Mouse (Mus musculus) embryo, embryonic 10.5 days (tissue): Measurements from ENCODE around the gene Tbc1d25.

Source experiments
- DNase-seq: peaks from one replicate; pipeline ENCODE4 v3.0.0-alpha.2; 2015; ENCODE audit warnings: low spot score

Tbc1d25 gene

GRCm38 (mm10) chrX:8175504-8176385 lies at the start of gene Tbc1d25:
Gene Tbc1d25, minus strand, starts transcription at chrX:8176181.
- peak; percentile 89 for DNase-seq

DNA sequence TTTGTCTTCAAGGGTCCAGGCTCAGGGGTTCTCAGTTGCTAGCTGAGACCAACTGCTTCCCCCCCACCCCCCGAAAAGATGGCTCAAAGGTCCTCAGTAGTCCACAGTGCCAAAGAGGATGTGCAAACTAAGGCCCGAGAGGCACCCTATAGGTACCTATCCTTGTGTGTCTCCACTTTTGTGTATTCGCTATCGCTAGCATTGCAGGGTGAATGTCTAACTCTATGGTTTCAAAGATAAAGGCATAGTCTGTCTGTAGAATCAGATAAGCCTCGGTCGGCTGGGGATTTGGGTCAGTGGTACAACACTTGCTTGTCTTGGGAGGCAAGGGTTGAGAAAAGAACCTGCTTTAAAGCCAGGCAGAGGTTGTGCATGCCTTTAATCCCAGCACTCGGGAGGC lies 47.5 kb upstream of the Tbc1d25 start:
- no peak for DNase-seq

- DNase-seq, result no peak
Observed at GRCm38 (mm10) chrX:8222678-8223421, 46.9 kb upstream of the Tbc1d25 start.

DNA sequence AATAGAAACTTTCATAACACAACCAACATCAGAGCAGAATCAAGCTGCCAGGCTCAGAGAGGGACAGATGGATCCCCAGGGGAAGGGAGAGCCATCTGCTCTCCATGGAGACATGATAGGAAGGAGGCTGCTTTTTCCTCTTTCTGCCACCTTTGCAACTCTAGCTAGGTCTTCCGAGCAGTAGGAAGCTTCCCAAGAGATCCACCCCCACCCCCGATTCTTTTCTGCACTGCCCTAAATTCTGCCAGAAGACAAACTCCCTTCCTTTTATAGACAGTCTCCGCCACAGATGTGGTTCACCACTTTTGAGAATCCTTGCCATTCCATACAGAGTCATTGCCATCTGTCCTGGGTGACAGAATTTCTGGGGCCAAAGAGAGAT lies 46.3 kb upstream of the Tbc1d25 start:
- no peak for DNase-seq

DNA sequence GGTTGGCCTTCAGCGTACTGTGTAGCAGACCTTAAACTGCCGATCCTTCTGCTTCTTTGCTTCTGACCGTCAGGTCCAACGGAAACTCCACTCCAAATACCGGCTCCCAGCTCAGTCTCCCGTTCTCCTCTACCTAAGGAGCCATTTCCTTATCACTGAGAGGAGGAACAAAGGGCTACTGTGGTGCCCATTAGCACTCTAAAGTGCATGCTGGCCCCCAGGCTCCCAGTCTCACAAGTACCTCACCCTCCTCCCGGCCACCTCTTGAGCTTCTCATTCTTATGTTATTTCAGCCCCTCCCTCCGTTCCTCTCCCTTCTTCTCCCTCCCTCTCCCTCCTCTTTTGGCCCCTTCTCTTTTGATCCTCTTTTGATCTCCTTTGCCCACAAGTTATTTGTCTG lies 43.7 kb upstream of the Tbc1d25 start:
- no peak for DNase-seq

DNA sequence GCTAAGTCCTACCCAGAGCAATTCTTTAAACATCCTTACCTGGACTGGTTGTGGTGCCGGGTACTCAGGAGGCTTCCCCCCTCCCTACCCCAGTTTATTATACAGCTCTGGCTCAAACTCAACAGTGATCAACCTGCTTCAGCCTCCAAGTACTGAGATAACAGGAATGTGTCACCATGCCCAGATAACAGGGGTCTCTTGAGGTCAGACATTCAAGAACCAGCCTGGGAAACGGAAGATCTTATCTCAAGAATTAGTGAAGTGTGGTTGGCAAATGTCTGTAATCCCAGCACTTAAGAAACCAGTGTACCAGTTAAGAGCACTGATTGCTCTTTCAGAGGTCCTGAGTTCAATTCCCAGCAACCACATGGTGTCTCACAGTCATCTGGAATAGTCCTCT lies 42.1 kb upstream of the Tbc1d25 start:
- no peak for DNase-seq

DNA sequence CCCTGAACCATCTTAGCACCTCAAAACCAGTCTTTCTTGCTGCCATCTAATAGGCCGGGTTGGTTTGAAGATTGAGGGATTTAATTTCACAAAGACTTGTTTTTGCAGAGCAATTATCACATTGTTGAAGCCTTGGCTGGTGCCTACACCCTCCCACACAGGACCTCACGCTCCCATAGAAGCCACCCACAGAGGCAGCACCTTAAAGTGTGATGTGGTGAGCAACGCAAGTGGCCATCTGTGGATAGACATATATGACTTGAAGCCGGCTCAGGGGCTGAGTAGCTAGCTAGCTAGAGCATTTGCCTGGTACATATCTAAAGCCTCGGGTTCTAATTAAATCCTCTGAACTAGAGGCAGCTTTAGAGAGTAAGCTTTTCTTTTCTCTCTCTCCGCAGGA lies 41.4 kb upstream of the Tbc1d25 start:
- no peak for DNase-seq

DNA sequence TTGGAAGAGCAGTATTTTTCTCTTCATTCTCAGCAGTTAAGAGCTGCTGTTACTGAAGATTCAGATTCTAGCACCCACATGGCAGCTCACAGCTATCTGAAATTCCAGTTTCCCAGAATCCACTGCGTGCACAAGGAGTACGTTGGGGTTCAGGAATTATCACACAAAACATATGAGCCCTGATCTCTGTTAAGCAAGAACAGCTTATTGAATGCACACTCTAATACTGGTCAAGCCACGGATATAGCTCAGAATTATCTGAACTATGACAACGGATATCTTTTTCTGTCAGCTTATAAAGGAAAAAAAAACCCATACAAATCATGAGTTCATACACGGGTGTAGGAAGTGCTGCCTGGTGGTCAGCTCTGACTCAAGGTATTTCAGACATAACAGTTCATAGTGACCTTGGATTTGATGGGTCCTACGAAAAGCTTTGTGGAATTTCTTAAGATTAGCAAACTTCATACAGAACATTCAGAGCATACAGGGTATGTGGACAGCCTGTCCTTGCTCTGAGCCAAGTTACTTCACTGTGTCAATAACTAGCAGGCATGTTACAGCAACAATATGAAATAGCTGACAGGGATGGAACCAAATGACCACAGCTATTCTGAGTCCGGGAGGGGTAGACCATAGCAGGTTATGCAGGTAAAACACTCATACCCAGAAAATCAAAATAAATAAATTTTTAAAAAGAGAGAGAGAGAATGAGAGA lies 35.7 kb upstream of the Tbc1d25 start:
- DNase-seq, result no peak

GRCm38 (mm10) chrX:8209720-8210119 lies 33.7 kb upstream of the Tbc1d25 start:
- DNase-seq, result no peak

GRCm38 (mm10) chrX:8207224-8207623 lies 31.2 kb upstream of the Tbc1d25 start:
- DNase-seq, result no peak

GRCm38 (mm10) chrX:8206694-8207197 lies 30.8 kb upstream of the Tbc1d25 start:
- DNase-seq, result peak; percentile 30

GRCm38 (mm10) chrX:8206015-8206693 lies 30.2 kb upstream of the Tbc1d25 start, which contains the start of gene Porcn:
Gene Porcn, minus strand, starts transcription at chrX:8206525.
- peak; percentile 88 for DNase-seq

DNA sequence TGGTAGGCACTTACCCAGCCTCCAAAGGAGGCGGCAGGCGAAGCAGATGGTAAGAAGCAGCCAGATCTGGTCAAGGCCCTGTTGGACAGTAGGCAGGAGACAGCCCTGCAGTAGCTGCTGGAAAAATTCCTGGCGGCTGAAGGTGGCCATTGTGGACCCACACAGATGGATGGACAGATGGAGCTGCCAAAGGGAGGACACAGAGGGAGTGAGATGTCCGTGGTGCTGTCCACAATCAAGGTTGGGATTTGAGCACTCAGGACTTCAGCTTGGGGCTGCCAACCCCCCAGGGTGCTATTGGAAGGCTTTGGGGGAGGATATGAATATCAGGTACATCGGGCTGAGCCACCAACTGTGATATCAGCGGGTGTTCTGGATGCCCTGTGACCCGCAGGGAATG lies 29.6 kb upstream of the Tbc1d25 start:
- DNase-seq, result no peak

DNA sequence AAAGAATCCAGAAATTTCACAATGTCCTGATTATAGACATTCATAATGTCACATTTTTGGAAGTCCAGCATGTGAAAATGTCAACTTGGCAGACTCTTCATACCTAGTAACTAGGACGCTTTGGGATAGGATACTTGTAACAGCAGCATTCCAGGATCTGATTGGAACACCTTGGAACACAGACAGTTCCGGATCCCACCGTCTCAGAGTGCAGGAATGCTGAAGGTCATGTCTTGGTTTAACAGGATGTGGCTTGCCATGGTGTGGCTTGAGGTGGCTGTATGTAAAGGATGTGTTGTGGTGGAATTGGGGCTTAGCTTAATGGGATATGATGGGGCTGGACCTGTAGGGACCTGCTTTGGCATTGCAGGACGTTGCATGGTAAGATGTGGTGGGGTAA lies 29.1 kb upstream of the Tbc1d25 start:
- no peak for DNase-seq

DNA sequence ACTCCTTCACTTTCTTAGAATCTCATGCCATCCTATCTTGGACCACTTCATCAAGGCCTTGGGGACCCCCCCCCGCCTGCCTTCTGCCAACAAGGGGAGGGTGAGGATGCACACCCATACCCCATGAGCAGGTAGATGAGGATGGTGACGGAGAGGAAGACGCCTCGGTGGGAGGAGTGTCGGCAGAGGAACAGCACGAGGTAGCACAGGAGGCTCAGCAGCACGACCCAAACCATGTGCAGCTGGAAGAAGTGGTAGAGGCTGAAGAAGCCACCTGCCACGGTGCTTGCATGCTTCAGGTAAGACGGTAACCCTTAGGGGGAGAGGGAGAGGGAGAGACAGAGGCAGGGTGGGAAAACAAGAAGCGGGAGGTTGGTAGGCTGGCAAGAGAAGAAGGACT lies 28.1 kb upstream of the Tbc1d25 start:
- no peak for DNase-seq

GRCm38 (mm10) chrX:8203105-8203504 lies 27.1 kb upstream of the Tbc1d25 start:
- no peak for DNase-seq

DNA sequence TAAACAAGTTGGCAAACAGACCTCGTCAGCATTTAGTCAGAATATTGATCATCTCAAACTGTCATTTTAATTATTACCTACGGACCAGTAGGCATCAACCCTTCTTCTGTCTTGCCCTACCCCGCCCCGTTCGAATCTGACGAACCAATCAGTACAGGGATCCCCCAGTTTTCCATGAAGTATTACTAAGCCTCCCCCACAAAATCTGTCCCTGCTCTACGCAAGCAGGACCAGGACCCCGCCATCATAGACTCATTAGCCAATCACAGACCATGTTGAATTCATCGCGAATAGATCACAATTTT lies 17.4 kb upstream of the Tbc1d25 start, which contains the start of gene Ebp:
Gene Ebp, minus strand, starts transcription at position 94 of the 305 bp plus-strand sequence.
- DNase-seq, result peak; percentile 17

- DNase-seq, result peak; percentile 83
Observed at GRCm38 (mm10) chrX:8192640-8193418, 16.8 kb upstream of the Tbc1d25 start.

DNA sequence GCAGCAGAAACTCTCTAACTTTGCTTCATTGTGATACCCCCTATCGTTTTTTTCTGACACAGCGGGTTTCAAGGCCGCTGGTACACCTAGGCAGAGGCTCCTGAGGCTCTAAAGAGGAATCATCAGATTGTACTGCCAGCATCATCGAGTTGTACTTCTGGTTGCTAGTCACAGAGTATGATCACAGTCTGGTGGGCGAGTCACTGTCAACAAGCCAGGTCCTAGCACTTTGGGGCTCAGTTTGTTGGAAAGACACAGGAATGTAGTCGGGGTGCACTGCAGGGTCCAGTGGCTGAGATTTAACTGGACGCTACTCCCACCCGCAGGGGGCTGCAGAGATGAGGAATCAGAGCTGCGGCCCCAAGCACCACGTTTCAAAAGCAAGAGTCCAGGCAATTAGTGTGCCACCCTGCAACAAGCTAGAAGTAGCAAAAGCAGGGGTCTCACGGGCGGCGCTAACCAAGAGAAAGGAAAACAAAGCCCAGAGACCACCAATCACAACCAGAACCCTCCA lies 16.2 kb upstream of the Tbc1d25 start:
- DNase-seq, result peak; percentile 18

DNA sequence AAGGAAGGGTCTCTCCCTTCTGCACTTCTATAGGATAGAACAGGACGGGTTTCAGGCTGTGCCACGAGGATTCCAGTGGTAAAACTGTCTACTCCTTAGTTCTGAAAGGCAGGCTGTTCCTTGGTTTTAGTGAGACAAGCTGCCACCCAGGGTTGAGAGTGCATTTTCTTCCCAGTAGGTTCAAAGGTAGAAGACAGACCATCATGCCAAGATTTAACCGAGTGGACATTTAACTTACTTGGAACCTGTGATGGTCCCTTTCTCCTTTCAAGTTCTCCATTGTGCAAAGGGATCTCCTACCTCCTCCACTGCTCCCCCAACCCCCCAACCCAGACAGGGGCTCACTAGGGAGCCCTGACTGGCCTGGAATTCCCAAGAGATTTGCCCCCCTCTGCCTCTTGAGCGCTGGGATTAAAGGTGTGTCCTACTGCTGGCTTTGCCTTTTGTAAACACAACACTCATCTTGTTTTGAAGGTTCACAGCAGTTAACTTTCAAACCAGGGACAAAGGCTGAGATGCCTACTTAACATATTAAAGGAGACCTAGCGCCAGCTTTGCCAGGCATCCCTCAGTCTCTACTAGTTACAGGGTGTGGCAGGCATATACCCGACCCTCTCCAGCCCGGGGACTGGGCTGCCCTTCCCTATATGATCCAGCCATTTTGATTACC lies 7.0 kb upstream of the Tbc1d25 start:
- DNase-seq, result no peak
